Mouse (Mus musculus) neutrophil, adult 65 days (primary cell): ENCODE results near the gene Gpha2. TPM values are rescaled to one million over a fixed set of nuclear protein-coding genes. Genes with fewer than 3 reads are reported as not detected.

ENCODE experiments used
- total RNA-seq: library from RNA; stranded (reverse); gene quantifications from 2 replicates; pipeline ENCODE4 v1.2.4, GENCODE M21; 2023

The Gpha2 gene
- total RNA-seq: not detected in 2 replicates

GRCm38 (mm10) chr19:6226135-6226534, at the start of gene Gpha2:
Gpha2 (plus strand) TSS chr19:6226380.

GRCm38 (mm10) chr19:6184131-6184530, 42.0 kb upstream of the Gpha2 start, which contains the start of gene Majin:
Majin (plus strand) TSS chr19:6184388.

GRCm38 (mm10) chr19:6235084-6236052, 9.2 kb downstream of the Gpha2 start, which contains the start of gene Ppp2r5b:
Ppp2r5b (minus strand) TSS chr19:6235872.

GRCm38 (mm10) chr19:6241274-6242107, 15.3 kb downstream of the Gpha2 start, which contains the start of gene Atg2a:
Atg2a (plus strand) TSS chr19:6241668.

GRCm38 (mm10) chr19:6276426-6277421, 50.5 kb downstream of the Gpha2 start, which contains the start of gene Ehd1:
Ehd1 (plus strand) TSS chr19:6276725.

Other genes with a start within 250 kb of the Gpha2 start
- 2.7 and 3.2 TPM in 2 replicates for gene Slc22a20, start 240.2 kb upstream of the Gpha2 start, total RNA-seq
- gene Capn1, start 210.5 kb upstream of the Gpha2 start, total RNA-seq: 255 and 284 TPM in 2 replicates
- gene Syvn1, start 179.8 kb upstream of the Gpha2 start, total RNA-seq: 59.6 and 66.3 TPM in 2 replicates
- 12.9 and 14.9 TPM in 2 replicates for gene Mrpl49, start 168.6 kb upstream of the Gpha2 start, total RNA-seq
- gene Fau, start 168.5 kb upstream of the Gpha2 start, total RNA-seq: 1,270 and 1,374 TPM in 2 replicates
- 7.4 and 16.4 TPM in 2 replicates for gene Znhit2, start 165.2 kb upstream of the Gpha2 start, total RNA-seq
- gene Tm7sf2, start 158.0 kb upstream of the Gpha2 start, total RNA-seq: 5.3 and 7.3 TPM in 2 replicates
- gene Vps51, start 149.1 kb upstream of the Gpha2 start, total RNA-seq: 64.1 and 87.5 TPM in 2 replicates
- gene Tmem262, start 146.3 kb upstream of the Gpha2 start, total RNA-seq: not detected in 2 replicates
- not detected in 2 replicates for gene Gm28374, start 144.1 kb upstream of the Gpha2 start, total RNA-seq
- gene Zfpl1, start 141.4 kb upstream of the Gpha2 start, total RNA-seq: 43.5 and 45.7 TPM in 2 replicates
- gene Cdca5, start 141.4 kb upstream of the Gpha2 start, total RNA-seq: 31.1 and 36.1 TPM in 2 replicates
- 1.8 and 2.3 TPM in 2 replicates for gene AC131692.1, start 132.0 kb upstream of the Gpha2 start, total RNA-seq
- gene Naaladl1, start 120.6 kb upstream of the Gpha2 start, total RNA-seq: 0.25 and 0.66 TPM in 2 replicates
- 3.4 and 3.6 TPM in 2 replicates for gene Sac3d1, start 107.7 kb upstream of the Gpha2 start, total RNA-seq
- 14.9 and 15.0 TPM in 2 replicates for gene Snx15, start 98.1 kb upstream of the Gpha2 start, total RNA-seq
- not detected in 2 replicates for gene Batf2, start 85.4 kb upstream of the Gpha2 start, total RNA-seq
- gene Arl2, start 84.8 kb upstream of the Gpha2 start, total RNA-seq: 7.5 and 9.2 TPM in 2 replicates
- gene Majin, start 42.0 kb upstream of the Gpha2 start, total RNA-seq: not detected in 2 replicates
- 10.7 and 12.1 TPM in 2 replicates for gene Ppp2r5b, start 9.5 kb downstream of the Gpha2 start, total RNA-seq
- 358 and 488 TPM in 2 replicates for gene Atg2a, start 15.3 kb downstream of the Gpha2 start, total RNA-seq
- gene Ehd1, start 50.3 kb downstream of the Gpha2 start, total RNA-seq: 324 and 384 TPM in 2 replicates
- 13.6 and 16.9 TPM in 2 replicates for gene Cdc42bpg, start 80.1 kb downstream of the Gpha2 start, total RNA-seq
- 15.3 and 16.6 TPM in 2 replicates for gene Men1, start 108.6 kb downstream of the Gpha2 start, total RNA-seq
- gene Map4k2, start 114.8 kb downstream of the Gpha2 start, total RNA-seq: 420 and 482 TPM in 2 replicates
- gene Sf1, start 137.3 kb downstream of the Gpha2 start, total RNA-seq: 533 and 628 TPM in 2 replicates
- 22.1 and 26.7 TPM in 2 replicates for gene Pygm, start 158.0 kb downstream of the Gpha2 start, total RNA-seq
- gene Rasgrp2, start 173.0 kb downstream of the Gpha2 start, total RNA-seq: 406 and 467 TPM in 2 replicates
- 0.16 and 0.25 TPM in 2 replicates for gene Nrxn2, start 192.4 kb downstream of the Gpha2 start, total RNA-seq